Mouse (Mus musculus) liver, embryonic 14.5 days (tissue): ENCODE data around the gene Asb8.

ENCODE experiments used
- CTCF ChIP-seq: IDR thresholded peaks from 2 replicates; pipeline ENCODE4 v1.5.1; 2016; ENCODE audit warnings: antibody characterized with exemption, low read depth, control low read depth
- EP300 ChIP-seq: IDR thresholded peaks from 2 replicates; pipeline ENCODE4 v1.6.1; 2016; ENCODE audit warnings: antibody characterized with exemption, low read depth

DNA sequence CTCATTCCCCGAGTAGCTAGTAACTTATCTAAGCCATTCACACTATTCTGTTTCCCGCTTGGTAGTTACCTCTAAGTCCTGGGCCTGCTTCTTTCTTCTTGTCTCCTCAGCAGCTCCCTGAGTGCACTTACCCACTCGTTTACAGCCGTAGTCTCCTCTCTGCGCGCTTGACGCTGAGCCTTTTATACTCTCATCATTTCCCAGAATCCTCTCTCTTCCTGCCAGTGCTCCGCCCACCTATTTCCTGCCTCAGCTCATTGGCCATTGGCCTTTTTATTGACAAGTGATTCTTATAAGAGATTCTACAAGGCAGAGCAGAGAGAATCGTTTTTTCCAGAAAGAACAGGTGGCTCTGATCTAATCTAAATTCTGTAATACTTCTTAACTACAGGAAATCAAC lies 66.9 kb downstream of the Asb8 start:
- TF ChIP-seq CTCF (no peak), EP300 (no peak)
